Mouse (Mus musculus): ENCODE measurements around the gene Olfr96. TPM values are rescaled to one million over a fixed set of nuclear protein-coding genes. Genes with fewer than 3 reads are reported as not detected.
"Not testable (repeated sequence)": the region's sequence is repeated elsewhere in the genome, so short reads cannot be mapped to it uniquely, and the experiment has no call there.

The Olfr96 gene
- total RNA-seq (2021): not detected
- long read RNA-seq: 0 reads

DNA sequence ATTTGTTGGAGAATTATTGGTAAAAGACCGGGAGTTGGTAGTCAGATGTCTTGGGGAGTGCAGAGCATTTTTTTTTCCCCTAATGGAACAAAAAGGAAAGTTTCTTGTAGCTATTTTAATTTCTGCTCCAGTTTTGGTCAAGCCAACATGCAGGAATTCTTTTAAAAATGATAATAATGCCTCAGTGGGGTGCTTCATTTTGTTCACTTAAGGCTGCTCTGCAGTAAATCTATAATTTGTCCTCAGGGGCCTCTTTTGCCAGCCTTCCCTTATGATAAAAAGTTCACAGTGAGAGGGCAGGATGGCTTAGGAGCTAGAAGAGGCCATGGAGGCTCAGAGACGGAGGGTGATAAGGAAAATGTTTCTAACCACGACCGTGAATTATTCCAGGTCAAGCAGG lies at the start of gene Olfr96:
TSS of gene Olfr96 (plus strand) at position 301 of the 400 bp plus-strand sequence.
- DNase-seq (ENCODE audit: low spot score in 2 of 2): no peak

DNA sequence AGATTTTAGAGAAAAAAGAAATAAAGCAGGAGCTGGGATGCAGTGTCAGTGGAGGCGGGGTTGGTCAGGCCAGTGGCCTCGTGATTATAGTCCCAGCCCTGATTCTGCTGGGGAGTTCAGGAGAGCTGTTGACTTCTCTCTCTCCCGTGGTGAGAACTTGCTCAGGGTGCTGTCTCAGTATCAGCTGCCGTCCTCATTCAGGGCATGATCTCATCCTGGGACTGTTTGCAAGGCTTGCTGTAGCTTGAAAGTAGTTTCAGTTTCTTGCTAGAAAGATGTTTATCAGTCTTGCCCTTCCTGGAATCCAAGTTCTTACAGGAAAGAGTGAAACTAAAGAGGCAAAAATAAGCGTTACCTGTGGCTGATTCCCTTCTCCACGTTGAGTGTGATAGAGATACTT lies 34.5 kb upstream of the Olfr96 start:
- no peak for DNase-seq (ENCODE audit: low spot score in 2 of 2)

DNA sequence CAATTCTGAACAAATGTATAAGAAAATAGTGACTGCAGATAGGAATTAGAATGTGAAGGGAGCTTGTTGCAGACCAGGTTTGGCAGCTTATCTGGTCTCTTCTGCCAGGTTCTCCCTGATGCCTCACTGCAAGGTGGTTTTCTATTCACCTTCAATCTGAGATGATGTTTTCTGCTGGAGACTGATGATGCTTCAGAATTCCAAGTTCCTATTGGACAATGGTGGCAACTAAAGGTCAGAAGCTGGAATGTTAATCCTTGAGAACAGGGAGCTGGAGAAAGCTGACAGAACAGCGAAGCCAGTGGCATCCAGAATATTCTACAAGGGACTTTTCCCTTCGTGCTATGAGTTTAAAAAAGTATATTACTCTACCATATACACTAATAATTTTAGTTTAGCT lies 29.2 kb upstream of the Olfr96 start:
- DNase-seq (ENCODE audit: low spot score in 2 of 2): peak in 1 of 2 experiments; percentile 66

DNA sequence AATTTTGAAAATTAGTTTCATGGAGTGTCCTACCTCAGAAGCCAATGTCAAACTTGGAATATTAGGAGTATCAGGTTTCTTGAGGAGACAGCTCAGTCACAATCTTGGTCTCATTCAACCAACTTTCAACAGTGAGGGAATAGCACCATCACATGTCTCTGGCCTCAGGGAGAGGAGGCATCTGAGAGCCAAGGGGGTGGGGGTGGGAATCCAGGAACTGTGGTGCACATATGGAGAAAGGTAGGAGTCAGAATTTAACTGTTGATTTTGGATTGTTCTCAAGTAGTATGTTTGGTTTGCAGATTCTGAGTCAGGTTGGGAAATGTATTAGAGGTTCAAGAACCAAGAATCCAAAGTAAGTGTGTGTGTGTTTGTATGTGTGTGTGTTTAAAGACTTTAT lies 26.9 kb upstream of the Olfr96 start:
- DNase-seq (ENCODE audit: low spot score in 2 of 2): no peak

DNA sequence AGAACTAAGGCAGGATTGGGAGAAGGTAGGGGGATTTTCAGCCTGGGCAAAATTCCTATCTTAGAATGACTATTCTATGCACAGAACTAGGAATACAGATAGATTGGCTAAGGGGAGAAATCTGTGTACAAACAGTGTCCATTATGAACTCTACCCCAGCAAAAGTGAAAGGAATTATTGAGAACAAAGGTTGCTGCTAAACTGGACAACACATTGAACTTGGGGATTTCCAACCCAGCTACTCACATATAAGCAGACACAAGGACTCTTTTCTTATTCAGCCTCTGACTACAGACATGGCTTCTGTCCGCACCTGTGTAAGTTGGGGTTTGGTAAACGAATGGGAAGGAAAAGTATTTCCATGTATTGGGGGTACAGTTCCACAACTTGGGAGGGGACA lies 26.3 kb upstream of the Olfr96 start, which contains the start of gene Ubd:
TSS of gene Ubd (plus strand) at position 237 of the 400 bp plus-strand sequence.
- DNase-seq (ENCODE audit: low spot score in 2 of 2): no peak

DNA sequence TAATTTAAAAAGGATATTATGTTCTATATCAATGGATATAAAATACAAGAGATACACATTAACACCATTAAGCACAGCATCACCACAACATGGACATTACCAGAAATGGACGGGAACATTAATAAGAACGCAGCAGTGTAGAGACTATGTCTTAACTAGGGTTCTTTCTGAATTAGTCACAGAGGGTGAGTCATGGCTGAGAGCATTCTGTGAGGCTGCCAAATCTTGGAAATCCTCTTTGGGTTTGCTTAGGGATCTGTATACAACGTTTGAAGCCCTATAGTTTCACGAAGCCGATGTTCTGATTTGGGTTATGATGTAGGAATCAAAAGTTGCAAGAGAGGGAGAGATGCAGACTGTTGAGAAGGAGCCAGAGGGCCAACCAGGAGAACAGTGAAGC lies 25.2 kb upstream of the Olfr96 start:
- no peak for DNase-seq (ENCODE audit: low spot score in 2 of 2)

DNA sequence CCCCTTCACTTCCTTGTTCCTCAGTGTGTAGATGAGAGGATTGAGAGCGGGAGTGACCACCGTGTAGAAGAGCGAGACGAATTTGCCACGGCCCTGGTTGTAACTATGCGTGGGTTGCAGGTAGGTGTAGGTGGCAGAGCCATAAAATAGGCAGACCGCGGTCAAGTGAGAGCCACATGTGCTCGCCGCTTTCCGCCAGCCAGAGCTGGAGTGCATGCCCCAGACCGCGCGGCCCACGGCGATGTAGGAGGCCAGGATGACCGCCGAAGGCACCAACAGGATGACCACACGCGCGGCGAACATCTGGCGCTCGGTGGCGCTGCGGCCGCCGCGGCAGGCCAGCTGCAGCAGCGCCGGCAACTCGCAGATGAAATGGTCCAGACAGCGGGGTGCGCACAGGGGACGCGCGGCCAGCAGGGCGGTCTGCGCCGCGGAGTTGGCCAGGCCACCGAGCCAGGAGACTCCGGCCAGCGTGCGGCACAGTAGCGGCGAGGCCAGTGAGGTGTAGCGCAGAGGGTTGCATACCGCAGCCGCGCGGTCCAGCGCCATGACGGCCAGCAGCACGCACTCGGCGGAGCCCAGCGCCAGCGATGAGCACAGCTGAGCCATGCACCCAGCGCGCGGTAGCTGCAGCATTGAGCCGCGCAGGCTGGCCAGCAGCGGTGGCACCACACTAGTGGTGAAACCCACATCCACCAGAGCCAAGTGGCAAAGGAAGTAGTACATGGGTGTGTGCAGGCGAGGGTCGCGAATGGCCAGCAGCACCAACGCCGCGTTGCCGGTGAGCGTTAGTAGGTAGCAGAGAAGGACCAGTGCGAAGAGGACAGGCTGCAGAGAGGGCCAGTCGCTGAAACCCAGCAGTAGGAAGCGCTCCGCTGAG lies 22.9 kb upstream of the Olfr96 start:
- DNase-seq (ENCODE audit: low spot score in 2 of 2): peak; percentile 7 to 18

DNA sequence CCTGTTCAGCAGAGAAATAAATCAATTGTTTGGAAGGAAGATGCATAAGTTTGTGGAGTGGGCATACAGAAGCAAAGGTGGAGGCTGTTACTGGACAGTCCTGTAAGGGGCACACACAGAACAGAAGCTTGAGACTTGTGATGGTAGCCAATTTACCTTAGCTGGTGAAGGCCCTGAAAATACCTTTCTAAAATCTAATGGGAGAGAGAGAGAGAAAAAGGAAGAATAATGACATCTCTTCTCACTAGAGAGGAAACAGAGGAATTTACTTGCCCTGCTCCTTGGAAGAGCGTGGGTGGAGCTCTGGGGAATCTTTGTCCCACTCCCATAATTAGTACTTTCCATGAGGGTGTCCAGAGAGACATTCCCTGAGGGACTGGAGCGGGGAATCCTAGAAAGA lies 19.1 kb upstream of the Olfr96 start, which contains the start of gene Olfr94:
TSS of gene Olfr94 (minus strand) at position 101 of the 400 bp plus-strand sequence.
- DNase-seq (ENCODE audit: low spot score in 2 of 2): no peak

DNA sequence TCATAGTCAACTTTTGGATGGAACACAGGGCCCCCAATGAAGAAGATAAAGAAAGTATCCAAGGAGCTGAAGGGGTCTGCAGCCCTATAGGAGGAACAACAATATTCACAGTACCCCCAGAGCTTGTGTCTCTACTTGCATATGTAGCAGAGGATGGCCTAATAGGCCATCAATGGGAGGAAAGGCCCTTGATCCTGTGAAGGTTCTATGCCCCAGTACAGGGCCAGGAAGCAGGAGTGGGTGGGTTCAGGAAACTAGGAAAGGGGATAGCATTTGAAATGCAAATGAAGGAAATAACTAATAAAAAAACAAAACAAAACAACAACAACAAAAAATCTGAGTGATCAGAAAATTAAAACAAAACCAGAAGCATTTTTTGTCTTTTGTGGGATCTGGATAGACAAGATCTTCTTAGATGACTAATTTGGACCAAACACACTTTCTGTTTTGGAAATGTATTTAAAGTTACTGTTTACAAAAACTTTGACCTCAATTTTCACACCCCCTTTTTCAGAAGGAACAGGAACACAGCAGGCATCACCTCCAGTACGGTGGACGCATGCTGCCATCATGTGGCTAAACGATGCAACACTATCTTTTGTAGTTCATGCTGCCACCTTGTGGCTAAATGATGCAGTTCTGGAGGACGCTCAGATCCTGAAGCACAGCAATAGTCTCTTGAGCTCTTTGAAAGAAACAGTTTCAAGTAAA lies 16.6 kb upstream of the Olfr96 start:
- DNase-seq (ENCODE audit: low spot score in 2 of 2): peak; percentile 63 to 93

DNA sequence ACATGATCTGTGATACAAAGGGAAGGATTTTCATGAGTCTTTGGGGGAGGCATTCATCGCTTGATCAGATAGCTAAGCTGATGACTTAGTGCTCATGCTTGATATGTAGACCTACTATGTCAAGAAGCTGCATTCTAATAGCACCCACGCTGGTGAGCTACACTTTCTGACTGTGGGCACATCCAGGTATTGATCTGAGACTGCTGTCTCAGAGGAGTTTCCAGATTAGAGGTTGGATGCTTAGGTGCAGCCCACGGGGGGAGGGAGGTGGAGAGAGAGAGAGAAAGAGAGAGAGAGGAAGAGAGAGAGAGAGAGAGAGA lies 16.1 kb upstream of the Olfr96 start:
- DNase-seq (ENCODE audit: low spot score in 2 of 2): no peak

DNA sequence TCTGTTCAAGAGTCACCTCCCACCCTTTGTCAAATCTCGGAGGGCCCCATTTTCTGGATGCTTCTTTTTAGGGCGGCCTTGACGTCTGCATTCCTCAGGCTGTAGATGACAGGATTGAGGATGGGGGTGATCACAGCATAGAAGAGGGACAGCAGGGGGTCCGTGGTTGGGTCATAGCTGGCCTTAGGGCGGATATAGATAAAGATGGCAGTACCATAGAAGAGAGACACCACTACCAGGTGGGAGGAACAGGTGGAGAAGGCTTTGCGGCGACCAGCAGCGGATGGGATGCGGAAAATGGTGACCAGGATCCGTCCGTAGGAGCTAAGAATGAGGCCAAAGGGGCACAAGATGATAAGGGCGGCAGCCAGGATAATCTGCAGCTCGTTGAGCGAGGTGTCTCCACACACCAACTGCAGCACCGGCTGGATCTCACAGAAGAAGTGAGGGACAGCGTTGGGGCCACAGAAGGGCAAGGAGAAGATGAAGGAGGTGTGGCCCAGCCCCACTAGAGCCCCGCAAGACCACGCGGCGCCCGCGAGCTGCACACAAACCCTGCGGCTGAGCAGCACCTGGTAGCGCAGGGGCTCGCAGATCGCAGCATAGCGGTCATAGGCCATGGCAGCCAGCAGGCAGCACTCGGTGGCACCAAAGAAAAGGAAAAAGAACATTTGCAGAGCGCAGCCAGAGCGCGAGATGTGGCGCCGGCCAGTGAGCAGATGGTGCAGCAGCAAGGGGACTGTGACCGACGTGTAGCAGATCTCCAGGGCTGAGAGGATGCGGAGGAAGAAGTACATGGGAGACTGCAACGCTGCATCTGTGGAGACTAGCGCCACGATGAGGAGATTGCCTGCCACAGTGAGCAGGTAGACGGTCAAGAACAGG lies 8.8 kb upstream of the Olfr96 start:
- peak in 1 of 2 experiments; percentile 9 for DNase-seq (ENCODE audit: low spot score in 2 of 2)

DNA sequence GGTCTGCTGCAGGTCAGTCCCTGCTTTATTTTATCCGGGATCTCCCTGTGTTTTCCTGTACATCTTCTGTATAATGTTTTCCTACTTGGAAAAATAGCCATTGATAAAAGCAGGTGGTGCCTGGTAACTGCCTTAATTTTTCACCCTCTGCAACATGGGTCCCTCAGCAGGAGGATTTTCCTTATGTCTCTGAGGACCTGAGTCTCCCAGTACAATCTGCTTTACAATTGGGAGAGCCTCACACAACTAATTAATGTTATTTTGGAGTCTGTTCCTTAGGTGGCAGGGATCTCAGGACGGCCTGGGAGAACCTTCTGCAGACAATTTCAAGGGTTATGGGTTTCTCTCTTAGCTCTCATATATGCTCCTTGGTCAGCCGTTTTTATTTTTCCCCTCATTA lies 6.9 kb upstream of the Olfr96 start, which contains the start of gene Olfr95:
TSS of gene Olfr95 (minus strand) at position 101 of the 400 bp plus-strand sequence.
- no peak for DNase-seq (ENCODE audit: low spot score in 2 of 2)

DNA sequence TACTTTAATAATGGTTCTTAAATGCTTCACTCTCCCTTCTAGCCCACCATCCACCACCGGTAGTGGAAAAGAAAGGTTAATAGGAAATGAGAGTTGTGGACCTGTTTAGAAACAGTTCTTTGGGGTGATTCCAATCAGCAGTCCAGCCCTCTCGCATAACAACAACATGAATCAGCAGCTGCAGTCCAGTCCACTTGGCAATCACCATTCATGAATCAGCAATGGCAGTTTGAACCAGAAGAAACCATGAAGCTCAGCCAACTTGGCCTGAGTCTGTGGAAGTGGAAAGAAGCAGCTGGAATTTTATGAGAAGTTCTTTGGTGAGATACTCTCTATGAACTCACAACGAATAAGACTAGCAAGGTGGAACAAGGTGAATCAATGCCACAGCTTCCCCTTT lies 1.5 kb upstream of the Olfr96 start:
- no peak for DNase-seq (ENCODE audit: low spot score in 2 of 2)

DNA sequence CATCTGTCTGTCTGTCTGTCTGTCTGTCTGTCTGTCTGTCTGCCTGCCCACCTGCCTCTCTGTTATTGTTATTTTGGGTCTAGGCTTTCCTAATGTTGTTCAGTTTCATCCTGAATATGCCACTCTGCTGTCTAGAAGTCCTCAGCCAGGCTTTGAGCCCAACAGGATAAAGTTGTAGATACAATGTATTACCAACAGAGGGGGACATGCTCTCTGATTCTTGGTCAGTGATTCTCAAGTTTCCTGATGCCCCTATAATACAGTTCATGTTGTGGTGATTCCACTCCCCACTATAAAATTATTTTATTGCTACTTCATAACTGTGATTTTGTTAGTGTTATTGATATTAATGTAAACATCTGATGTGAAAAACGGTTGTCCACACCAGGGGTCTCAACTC lies 1.9 kb downstream of the Olfr96 start:
- no peak for DNase-seq (ENCODE audit: low spot score in 2 of 2)

DNA sequence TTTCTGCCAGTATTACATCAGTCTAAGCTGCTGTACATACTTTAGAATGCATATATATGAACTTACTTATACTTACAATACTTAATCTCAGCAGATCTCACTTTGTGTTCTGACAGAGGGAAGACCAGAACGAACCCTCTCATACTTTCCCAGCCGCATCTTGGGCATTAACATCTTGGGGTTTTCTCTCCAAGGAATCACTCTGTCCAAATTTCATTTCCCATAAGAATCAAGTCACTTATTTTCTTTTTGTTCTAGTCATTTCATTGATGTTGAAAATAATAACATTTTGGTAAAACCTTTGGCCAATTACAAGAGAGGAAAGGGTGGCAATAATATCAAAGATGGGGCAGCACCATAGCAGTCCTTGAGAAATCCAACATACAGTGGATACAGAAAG lies 17.3 kb downstream of the Olfr96 start, which contains the start of gene Olfr97:
TSS of gene Olfr97 (minus strand) at position 101 of the 400 bp plus-strand sequence.
- not testable (repeated sequence) for DNase-seq (ENCODE audit: low spot score in 2 of 2)

DNA sequence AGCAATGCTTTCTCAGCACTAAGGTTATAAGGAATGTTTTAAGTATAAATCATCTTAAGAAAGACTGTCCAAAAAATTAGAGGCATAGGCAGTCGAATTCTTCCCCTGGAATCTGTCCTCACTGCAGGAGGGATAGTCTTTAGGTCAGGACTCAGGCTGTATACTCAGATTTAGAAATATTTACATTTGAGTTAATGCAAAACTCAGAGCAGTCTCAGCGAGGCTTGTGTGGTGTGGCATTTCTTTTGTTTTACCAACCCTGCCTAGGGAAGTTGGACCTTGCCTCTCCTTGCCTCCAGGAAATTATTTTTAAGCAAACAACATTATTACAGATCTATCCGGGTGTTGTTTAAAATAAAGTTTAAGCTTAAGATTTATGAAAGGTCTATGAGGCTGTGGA lies 22.3 kb downstream of the Olfr96 start:
- no peak for DNase-seq (ENCODE audit: low spot score in 2 of 2)

DNA sequence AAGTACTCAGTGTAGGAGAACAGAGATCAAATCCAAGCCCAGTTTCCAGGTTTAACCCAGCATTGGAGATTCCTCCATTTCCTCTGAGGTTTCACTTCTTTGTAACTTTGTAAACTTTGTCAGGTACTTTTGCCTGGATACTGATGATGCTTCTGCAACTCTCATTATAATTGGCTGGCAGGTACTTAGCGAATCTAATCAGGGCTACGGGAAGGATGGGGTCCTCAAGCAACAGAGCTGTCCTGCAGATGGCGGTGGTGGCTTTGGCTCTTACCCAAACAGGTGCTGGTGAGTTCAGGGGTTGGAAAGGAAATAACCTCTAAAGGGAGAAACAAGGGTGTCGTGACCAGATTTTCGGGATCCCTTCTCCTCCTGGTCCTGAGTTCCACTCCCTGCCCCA lies 26.8 kb downstream of the Olfr96 start:
- DNase-seq (ENCODE audit: low spot score in 2 of 2): peak; percentile 1 to 67

DNA sequence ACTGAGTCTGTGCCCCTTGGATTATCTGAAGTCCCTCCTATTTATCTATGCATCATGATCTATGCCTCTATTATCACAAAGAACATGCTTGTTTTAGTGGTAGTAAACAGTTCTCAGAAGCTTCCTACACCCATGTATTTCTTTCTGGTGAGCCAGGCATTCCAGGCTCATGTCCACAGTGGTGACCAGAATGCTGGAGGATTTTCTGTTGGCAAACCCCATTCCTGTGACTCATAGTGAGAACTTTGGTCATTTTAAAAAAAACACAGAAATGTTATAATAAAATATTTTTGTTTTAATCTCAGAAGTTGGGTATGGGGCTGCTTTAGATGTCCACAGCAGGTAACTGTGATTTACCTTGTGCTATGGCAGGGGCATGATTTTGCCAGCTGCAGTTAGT lies 29.5 kb downstream of the Olfr96 start:
- DNase-seq (ENCODE audit: low spot score in 2 of 2): no peak

DNA sequence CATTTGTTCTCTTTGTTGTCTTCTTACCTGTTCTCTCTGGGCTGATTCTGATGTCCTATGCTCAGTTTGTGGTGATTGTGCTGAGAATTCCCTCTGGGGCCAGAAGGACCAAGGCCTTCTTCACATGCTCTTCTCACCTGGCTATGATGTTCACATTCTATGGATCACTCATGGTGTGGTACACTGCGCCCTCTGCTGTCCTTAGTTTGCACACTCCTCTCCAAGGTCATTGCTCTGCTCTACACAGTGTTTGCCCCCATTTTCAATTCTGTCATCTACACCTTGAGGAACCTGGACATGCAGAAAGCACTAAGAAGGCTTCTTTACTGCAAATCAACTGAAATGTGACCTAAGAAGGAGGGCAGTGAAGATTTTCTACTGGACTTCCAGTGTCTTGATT lies 30.6 kb downstream of the Olfr96 start:
- DNase-seq (ENCODE audit: low spot score in 2 of 2): peak in 1 of 2 experiments; percentile 3

DNA sequence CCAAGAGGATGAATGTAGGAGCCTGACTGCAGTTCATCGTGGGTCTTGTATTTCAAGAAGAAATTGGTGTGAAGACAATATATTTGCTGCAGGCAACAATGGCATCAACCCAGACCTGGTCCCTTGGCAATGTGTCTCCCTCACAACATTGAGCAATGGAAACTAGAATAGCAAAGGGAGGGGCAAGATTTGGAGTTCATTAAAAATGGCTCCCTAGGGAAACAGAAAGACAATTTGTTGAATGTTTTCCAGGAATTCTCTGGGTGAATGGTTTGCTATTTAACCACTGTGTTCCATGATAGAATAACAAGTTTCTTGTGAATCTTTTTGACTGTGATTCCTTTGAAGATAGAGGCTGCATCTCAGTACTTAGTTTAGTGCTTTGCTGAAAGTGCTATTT lies 43.7 kb downstream of the Olfr96 start, which contains the start of gene Olfr98:
TSS of gene Olfr98 (minus strand) at position 124 of the 400 bp plus-strand sequence.
- no peak for DNase-seq (ENCODE audit: low spot score in 2 of 2)

DNA sequence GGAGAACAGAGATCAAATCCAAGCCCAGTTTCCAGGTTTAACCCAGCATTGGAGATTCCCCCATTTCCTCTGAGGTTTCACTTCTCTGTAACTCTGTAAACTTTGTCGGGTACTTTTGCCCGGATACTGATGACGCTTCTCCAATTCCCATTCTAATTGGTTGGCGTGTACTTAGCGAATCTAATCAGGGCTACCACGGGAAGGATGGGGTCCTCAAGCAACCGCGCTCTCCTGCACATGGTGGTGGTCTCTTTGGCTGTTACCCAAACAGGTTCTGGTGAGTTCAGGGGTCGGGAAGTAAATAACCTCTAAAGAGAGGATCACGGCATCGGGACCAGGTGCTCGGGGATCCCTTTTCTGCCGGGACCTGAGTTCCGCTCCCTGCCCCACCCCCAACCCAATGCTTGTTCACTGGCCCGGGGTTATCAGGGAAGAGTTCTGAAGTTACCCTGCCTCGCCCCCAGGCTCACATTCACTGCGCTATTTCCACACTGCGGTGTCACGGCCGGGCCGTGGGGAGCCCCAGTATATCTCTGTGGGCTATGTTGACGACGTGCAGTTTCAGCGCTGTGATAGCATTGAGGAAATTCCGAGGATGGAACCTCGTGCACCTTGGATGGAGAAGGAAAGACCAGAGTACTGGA lies 50.2 kb downstream of the Olfr96 start, which contains the start of gene H2-M3:
TSS of gene H2-M3 (plus strand) at position 163 of the 644 bp plus-strand sequence.
- DNase-seq (ENCODE audit: low spot score in 2 of 2): peak; percentile 81 to 97
